Mouse (Mus musculus): ENCODE results near the gene Mtus2.
"Not testable (repeated sequence)": the region's sequence is repeated elsewhere in the genome, so short reads cannot be mapped to it uniquely, and the experiment has no call there.

The Mtus2 gene

DNA sequence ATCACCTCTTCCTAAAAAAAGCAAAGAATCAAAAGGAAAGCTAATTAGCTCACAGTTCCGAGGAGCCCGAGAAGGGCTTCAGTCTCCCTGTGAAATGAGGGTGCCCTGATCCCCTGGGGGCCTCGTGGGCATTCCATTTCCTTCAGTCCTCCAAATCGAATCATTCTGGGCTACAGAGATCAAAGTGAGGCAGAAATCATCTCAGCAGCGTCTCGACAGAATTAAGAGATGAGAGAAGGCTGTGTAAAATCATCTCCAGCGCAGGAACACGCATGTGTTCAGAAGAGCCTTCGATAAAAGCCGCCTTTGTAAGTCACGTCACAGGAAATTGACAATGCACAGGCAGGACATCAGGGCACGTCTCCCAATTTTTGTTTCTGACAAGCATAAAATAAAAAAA lies 167.2 kb downstream of the Mtus2 start:
- DNase-seq (ENCODE audit: low read depth), result no peak

DNA sequence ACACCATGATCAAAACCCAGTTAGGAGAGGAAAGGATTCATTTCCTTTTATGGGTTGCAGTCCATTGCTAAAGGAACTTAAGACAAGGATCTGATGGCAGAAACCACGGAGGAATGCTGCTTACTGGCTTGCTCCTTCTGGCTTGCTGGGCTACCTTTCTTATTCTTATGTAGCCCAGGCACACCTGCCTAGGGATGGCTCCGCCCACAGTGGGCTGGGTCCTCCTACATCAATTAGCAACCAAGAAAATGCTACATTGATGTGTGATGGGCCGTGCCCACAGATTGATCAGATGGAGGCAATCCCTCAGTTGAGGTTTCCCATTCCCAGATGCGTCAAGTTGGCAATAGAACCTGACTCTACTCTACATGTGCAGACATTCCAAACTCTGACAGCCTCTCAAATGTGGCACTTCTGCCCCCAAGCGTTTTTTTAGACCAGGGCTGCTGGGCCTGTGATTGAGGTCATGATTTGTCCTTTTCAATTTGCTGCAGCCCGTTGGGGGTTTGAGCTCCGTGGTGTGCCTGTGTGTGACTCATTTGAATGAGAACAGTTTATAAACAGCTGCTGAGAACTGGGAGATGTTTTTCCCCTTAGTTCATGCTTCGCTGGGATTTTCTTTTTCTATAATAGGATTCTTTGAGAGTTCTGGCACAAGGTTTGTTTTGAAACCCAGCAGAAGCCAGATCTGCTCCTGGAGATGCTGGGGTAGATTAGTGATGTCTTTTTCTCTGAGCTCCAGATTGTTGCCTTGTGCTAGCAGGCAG lies 173.8 kb downstream of the Mtus2 start:
- DNase-seq (ENCODE audit: low read depth), result no peak

GRCm38 (mm10) chr5:148131458-148132131 lies 174.5 kb downstream of the Mtus2 start:
- no peak for DNase-seq (ENCODE audit: low read depth)

- DNase-seq (ENCODE audit: low read depth), result no peak
Observed at GRCm38 (mm10) chr5:148133448-148134060, 176.4 kb downstream of the Mtus2 start.

DNA sequence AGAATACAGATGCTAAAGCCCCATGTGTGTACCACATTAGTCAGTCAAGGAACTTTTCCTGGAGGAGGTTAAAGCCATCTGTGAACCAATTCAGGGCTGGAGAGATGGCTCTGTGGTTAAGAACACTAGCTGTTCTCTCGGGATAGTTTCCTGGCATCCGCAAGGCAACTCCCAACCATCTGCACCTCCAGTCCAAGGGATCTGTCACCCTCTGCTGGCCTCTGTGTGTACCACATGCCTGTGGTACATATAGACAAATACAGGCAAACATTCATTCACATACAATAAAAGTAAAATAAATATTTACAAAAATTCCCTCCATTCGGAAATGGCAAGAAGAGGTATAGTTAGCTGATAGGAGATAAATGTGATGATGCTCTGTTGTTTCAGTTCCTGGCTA lies 184.5 kb downstream of the Mtus2 start:
- no peak for DNase-seq (ENCODE audit: low read depth)

DNA sequence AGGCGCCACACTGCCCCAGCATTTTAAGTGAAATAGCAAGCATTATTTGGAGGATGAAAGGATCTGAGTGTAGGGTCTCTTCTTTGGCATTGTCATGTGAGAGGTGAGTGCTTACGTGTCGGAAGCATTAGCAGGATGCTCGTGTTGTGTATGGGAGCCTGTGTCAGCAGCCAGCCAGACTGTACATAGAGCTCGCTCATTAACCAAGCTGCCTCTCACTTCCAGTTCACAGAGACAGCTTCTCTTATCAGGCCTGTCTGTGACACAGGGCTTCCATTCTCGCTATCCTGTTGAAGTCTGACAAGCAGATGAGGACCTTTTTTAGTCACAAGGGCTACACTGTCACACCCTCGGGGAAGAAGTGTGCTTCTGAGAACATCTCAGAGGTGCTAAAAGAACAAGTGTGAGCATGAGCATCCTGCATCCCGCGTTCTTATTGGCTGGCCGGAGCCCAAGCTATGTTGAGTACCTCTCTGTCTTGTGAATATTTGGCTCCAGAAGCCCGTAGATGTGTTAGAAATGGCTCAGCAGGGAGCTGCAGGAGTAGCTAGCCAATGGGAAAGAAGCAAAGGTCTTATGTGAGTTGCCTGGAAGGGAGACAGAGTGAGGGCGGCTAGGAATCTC lies 189.2 kb downstream of the Mtus2 start:
- no peak for DNase-seq (ENCODE audit: low read depth)

GRCm38 (mm10) chr5:148151894-148152599 lies 194.9 kb downstream of the Mtus2 start:
- DNase-seq (ENCODE audit: low read depth), result no peak

- DNase-seq (ENCODE audit: low read depth), result no peak
Observed at GRCm38 (mm10) chr5:148152600-148153402, 195.7 kb downstream of the Mtus2 start.

DNA sequence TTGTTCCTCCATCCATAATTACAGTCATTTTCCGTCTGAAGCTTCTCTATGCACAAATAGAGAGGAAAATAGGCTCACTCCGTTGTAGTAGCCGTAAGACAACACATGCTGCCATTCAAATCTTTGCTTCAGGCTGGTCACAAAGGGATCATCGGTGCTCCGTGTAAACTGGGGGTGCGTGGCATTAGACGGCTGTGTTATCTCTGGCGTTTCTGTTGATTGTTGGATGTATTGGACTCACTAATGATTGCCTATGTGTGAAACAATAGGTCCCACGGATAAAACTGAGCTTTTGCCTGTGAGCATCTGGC lies 196.2 kb downstream of the Mtus2 start:
- no peak for DNase-seq (ENCODE audit: low read depth)

DNA sequence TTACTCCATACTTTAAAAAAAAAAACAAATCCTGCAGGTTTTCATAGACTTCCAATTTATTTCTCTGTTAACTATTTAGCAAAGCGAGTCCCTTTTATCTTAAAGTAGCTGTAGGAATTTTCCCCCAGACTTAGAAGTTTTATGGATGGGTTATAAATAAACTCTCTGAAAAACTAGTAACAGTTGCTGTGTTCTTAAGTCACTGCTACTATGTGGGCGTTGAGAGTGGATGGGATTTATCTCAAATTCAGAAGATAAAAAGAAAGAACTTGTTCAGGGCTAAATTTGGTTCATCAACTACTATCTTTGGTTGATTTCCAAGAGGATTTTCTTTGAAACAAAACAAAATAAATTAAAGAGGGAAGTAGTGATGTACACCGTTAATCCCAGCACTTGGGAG lies 197.6 kb downstream of the Mtus2 start:
- no peak for DNase-seq (ENCODE audit: low read depth)

DNA sequence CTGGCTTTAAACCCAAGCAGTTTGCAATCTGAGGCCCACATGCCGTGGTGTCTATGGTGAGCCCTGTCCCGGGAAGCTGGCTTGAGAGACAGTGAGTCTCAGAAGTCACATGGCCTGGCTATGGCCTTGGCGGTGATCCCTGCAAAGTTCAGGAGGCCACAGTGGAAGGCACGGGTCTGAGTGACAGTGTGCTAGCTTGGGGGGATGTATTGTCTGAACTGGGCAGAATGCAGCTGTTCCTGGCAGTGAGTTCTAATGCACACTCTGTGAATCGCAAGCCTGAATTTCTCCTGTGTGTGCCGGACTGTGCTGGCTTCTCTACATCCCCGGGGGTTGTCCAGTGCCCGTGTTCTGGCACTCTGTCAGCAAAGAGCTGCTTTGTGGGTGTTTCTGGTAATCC lies 202.2 kb downstream of the Mtus2 start:
- no peak for DNase-seq (ENCODE audit: low read depth)

DNA sequence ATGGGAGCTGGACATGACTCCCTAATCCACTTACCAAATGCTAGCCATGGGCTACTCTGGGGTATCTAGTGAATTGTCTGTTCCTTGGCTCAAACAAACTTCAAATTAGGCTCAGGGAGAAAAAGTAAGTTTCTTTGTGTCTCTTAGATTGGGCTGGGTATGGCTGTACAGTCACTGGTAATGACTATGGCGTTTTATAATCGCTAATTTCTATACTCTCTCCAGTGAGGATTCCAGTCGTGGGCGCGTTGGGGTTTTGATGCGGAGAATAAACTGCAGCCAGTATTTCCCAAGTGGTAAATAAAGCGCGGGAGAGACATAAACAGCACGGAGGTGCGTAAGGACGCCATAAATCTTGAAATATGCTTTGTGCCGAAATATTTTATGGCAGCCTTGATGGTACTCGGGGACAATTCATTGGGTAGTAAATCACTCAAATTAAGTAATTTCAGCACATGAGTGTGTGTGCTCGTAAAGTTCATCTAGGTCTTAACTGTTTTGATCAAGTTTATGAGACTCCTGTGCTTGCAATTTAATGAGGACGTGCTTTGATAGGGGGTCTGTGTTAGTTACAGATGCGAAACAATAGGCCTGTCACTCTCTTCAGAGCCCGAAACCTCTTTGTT lies 203.5 kb downstream of the Mtus2 start:
- DNase-seq (ENCODE audit: low read depth), result no peak

DNA sequence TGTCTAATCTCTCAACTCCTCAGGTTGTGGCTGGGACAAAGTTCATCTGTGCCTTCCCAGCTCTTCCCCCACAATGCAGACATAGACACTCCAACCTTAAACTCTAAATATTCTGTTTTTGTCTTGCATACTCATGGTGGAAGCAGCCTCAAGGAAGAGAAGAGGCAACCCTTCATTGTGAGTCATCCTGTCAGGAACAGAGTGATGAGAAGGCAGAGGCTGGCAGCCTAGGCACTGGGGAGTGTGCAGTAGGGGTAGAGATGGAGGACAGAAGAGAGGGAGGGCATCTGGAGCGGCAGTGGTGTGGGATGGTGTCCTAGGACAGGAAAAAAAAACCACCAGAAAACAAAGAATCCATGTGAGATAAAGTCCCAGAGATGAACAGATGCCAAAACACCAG lies 208.0 kb downstream of the Mtus2 start:
- DNase-seq (ENCODE audit: low read depth), result no peak

GRCm38 (mm10) chr5:148175091-148175490 lies 218.0 kb downstream of the Mtus2 start:
- DNase-seq (ENCODE audit: low read depth), result no peak

- DNase-seq (ENCODE audit: low read depth), result no peak
Observed at GRCm38 (mm10) chr5:148175742-148176426, 218.8 kb downstream of the Mtus2 start.

DNA sequence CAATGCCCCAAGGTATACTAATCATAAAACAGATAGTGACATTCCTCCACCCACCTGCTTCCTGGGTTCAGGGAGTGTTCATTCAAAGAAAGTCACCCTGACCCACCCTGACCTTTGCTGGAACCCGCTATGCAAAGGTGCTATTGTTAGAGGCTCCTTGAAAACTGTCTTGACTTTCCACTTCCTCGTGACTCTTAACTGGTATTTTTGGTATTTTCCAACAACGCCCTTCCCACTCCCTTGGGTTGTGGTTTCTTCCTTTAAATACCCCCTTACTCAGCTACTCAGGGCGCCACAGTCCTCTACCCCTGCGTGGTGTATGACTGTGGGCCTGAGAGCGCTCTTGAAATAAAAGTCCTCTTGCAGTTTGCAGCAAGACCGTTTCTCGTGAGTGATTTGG lies 219.4 kb downstream of the Mtus2 start:
- not testable (repeated sequence) for DNase-seq (ENCODE audit: low read depth)

DNA sequence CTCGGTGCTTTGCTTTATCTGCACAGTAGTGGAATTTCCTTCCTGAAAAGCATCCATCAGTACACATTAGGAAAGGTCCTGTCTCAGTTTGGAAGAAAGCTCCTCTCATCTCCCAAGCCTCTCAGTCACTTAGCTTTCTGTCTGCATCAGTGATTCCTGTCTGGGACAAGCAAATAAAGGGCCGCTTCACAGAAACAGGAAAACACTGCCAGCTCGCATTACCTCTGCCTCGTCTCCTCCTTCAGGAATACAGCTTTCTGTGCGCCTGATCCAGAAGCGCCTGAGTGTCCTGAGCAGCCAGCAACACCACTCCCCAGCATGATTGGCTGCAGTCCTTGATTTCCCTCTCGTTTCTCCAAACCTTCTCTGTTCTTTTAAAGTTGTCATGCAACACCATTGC lies 222.1 kb downstream of the Mtus2 start:
- no peak for DNase-seq (ENCODE audit: low read depth)

- peak; percentile 12 for DNase-seq (ENCODE audit: low read depth)
Observed at GRCm38 (mm10) chr5:148180590-148181307, 223.6 kb downstream of the Mtus2 start.

GRCm38 (mm10) chr5:148181308-148181630 lies 224.1 kb downstream of the Mtus2 start:
- no peak for DNase-seq (ENCODE audit: low read depth)

- DNase-seq (ENCODE audit: low read depth), result no peak
Observed at GRCm38 (mm10) chr5:148181901-148182300, 224.8 kb downstream of the Mtus2 start.

All from induced T-regulatory cell, adult 2 months (primary cell).